Mouse (Mus musculus): ENCODE data around the gene Nme7.

- TF ChIP-seq CTCF (IDR thresholded peaks at IDR 0.05; ENCODE audit: low read depth) (no peak), EP300 (IDR thresholded peaks at IDR 0.05; ENCODE audit: low read depth) (no peak)
These were observed 145.7 kb downstream of the Nme7 start for GRCm38 (mm10) chr1:164449626-164450025.
